Mouse (Mus musculus) stomach, embryonic 16.5 days (tissue): ENCODE data around the gene Crot. TPM values are rescaled to one million over a fixed set of nuclear protein-coding genes. Genes with fewer than 3 reads are reported as not detected.

Source experiments
- ATAC-seq: fragments of 200-750 bp; cut with Nextera tagmentation; 2 replicates; pipeline ENCODE4 v1.8.0; 2017; ENCODE audit warnings: moderate number of reproducible peaks, moderate TSS enrichment; ENCODE audit not compliant: insufficient read depth, low FRiP score
- H3K27ac ChIP-seq: fragments of 300-500 bp; sonication (generic); 2 replicates; pipeline ENCODE4 v1.5.1; 2014; ENCODE audit warnings: low read length
- H3K27me3 ChIP-seq: fragments of 300-500 bp; sonication (generic); 2 replicates; pipeline ENCODE4 v1.6.1; 2014; ENCODE audit warnings: low read length, control low read depth, mixed read lengths; ENCODE audit not compliant: control insufficient read depth, insufficient read depth
- H3K36me3 ChIP-seq: fragments of 300-500 bp; sonication (generic); 2 replicates; pipeline ENCODE4 v1.6.1; 2014; ENCODE audit warnings: low read length; ENCODE audit not compliant: control insufficient read depth, insufficient read depth
- H3K4me1 ChIP-seq: fragments of 300-500 bp; sonication (generic); 2 replicates; pipeline ENCODE4 v1.6.1; 2014; ENCODE audit warnings: low read length, control low read depth, mixed read lengths; ENCODE audit not compliant: control insufficient read depth, insufficient read depth
- H3K4me2 ChIP-seq: fragments of 300-500 bp; sonication (generic); 2 replicates; pipeline ENCODE4 v1.6.1; 2014; ENCODE audit warnings: low read depth, low read length, mixed read lengths
- H3K4me3 ChIP-seq: fragments of 300-500 bp; sonication (generic); replicated peaks from 2 replicates; pipeline ENCODE4 v1.5.1; 2014; ENCODE audit warnings: mild to moderate bottlenecking, low read length
- H3K9ac ChIP-seq: fragments of 300-500 bp; sonication (generic); 2 replicates; pipeline ENCODE4 v1.6.1; 2014; ENCODE audit warnings: low read length
- H3K9me3 ChIP-seq: fragments of 300-500 bp; sonication (generic); replicated peaks from 2 replicates; pipeline ENCODE4 v1.6.1; 2016; ENCODE audit warnings: low read length, control low read depth; ENCODE audit not compliant: control insufficient read depth
- WGBS: fragments of 180-500 bp; shearing (Covaris S2); extraction: QIAGEN DNeasy Blood & Tissue Kit; methylation state at CpG from one replicate; pipeline ENCODE4 v1.1.7; 2014; 5-methylcytosine and 5-hydroxymethylcytosine counted together
- polyA plus RNA-seq: library from polyadenylated mRNA; unstranded; fragments of >200 nt; fragmentation: Nextera tagmentation; extraction: Ambion mirVana; gene quantifications from 2 replicates; pipeline ENCODE4 v1.2.1, GENCODE M21; 2015

Crot gene
- polyA plus RNA-seq = 70.9 and 75.3 TPM in 2 replicates

- H3K27ac ChIP-seq = peak within 1 kb of the TSS; percentile 87
- no peaks in the 10 kb centered on the region for H3K27me3 ChIP-seq
- ATAC-seq = peak; percentile 100
- H3K9ac ChIP-seq = peak within 1 kb of the TSS; percentile 88
- H3K4me3 ChIP-seq = peak within 1 kb of the TSS; percentile 69
- WGBS = under 1% methylated on average over 57 of the region's 57 CpGs
- H3K9me3 ChIP-seq = no peaks in the 10 kb centered on the region
- peaks cover 5% of the 10 kb centered on the region; the same call in 1 of the 2 replicates for H3K4me1 ChIP-seq
- H3K4me2 ChIP-seq = peak within 1 kb of the TSS; percentile 84
- 0 out of 2 replicates have a peak, but pooled peaks cover 5% of the 10 kb centered on the region for H3K36me3 ChIP-seq
Measured at GRCm38 (mm10) chr5:8996686-8997512, at the start of gene Crot. Gene Crot, minus strand, starts transcription at chr5:8997324.

- H3K4me1 ChIP-seq = peaks cover 5% of the 10 kb centered on the region; the same call in 1 of the 2 replicates
- no peak overlapping the region for H3K4me2 ChIP-seq
- H3K9me3 ChIP-seq = no peaks in the 10 kb centered on the region
- ATAC-seq = no peak
- no peak overlapping the region for H3K27ac ChIP-seq
- no peak overlapping the region for H3K4me3 ChIP-seq
- WGBS = 81% methylated on average over 8 of the region's 8 CpGs
- H3K9ac ChIP-seq = no peak overlapping the region
- H3K27me3 ChIP-seq = no peaks in the 10 kb centered on the region
- no peaks in the 10 kb centered on the region for H3K36me3 ChIP-seq
Measured at GRCm38 (mm10) chr5:9045904-9046303, 48.8 kb upstream of the Crot start.

GRCm38 (mm10) chr5:9044821-9045220 is 47.7 kb upstream of the Crot start:
- H3K36me3 ChIP-seq = no peaks in the 10 kb centered on the region
- H3K4me3 ChIP-seq = no peak overlapping the region
- no peaks in the 10 kb centered on the region for H3K9me3 ChIP-seq
- H3K4me2 ChIP-seq = no peak overlapping the region
- no peak for ATAC-seq
- no peaks in the 10 kb centered on the region for H3K27me3 ChIP-seq
- 42% methylated on average over 2 of the region's 2 CpGs for WGBS
- H3K9ac ChIP-seq = no peak overlapping the region
- peaks cover 5% of the 10 kb centered on the region for H3K4me1 ChIP-seq
- no peak overlapping the region for H3K27ac ChIP-seq

GRCm38 (mm10) chr5:9043582-9044267 is 46.6 kb upstream of the Crot start:
- no peak for ATAC-seq
- H3K27ac ChIP-seq = peak overlapping the region; percentile 66
- H3K9me3 ChIP-seq = no peaks in the 10 kb centered on the region
- H3K27me3 ChIP-seq = no peaks in the 10 kb centered on the region
- H3K4me1 ChIP-seq = peaks cover 5% of the 10 kb centered on the region
- 72% methylated on average over 8 of the region's 8 CpGs for WGBS
- no peaks in the 10 kb centered on the region for H3K36me3 ChIP-seq
- no peak overlapping the region for H3K4me3 ChIP-seq
- no peak overlapping the region for H3K4me2 ChIP-seq
- H3K9ac ChIP-seq = no peak overlapping the region

- 70% methylated on average over 10 of the region's 10 CpGs for WGBS
- Histone ChIP-seq H3K4me3 (no peak overlapping the region), H3K4me2 (no peak overlapping the region), H3K27me3 (no peaks in the 10 kb centered on the region), H3K9me3 (no peaks in the 10 kb centered on the region), H3K36me3 (no peaks in the 10 kb centered on the region), H3K9ac (no peak overlapping the region), H3K27ac (peak overlapping the region; percentile 62; the same call in 1 of the 2 replicates), H3K4me1 (peaks cover 5% of the 10 kb centered on the region)
- no peak for ATAC-seq
Measured at GRCm38 (mm10) chr5:9042721-9043416, 45.7 kb upstream of the Crot start.

GRCm38 (mm10) chr5:9040665-9041215 is 43.6 kb upstream of the Crot start:
- WGBS = 56% methylated on average over 3 of the region's 3 CpGs
- peak; percentile 86 for ATAC-seq
- peak overlapping the region; percentile 72 for H3K27ac ChIP-seq

GRCm38 (mm10) chr5:9039978-9040377 is 42.9 kb upstream of the Crot start:
- Histone ChIP-seq H3K36me3 (no peaks in the 10 kb centered on the region), H3K27me3 (no peaks in the 10 kb centered on the region), H3K9me3 (no peaks in the 10 kb centered on the region), H3K4me2 (0 out of 2 replicates have a peak overlapping the region, but pooled peaks have one; percentile 12), H3K4me1 (peaks cover 5% of the 10 kb centered on the region), H3K27ac (peak overlapping the region; percentile 72), H3K9ac (no peak overlapping the region), H3K4me3 (no peak overlapping the region)
- ATAC-seq = no peak
- 62% methylated on average over 7 of the region's 7 CpGs for WGBS

More at GRCm38 (mm10) chr5:9040665-9041215, 43.6 kb upstream of the Crot start:
- Histone ChIP-seq H3K9me3 (no peaks in the 10 kb centered on the region), H3K4me2 (no peak overlapping the region), H3K9ac (no peak overlapping the region), H3K27me3 (no peaks in the 10 kb centered on the region), H3K4me3 (no peak overlapping the region), H3K4me1 (peaks cover 5% of the 10 kb centered on the region), H3K36me3 (no peaks in the 10 kb centered on the region)

GRCm38 (mm10) chr5:9037292-9037691 is 40.2 kb upstream of the Crot start:
- ATAC-seq = 0 out of 2 replicates have a peak, but pooled peaks have one; percentile 11

More at GRCm38 (mm10) chr5:9037292-9037691, 40.2 kb upstream of the Crot start:
- Histone ChIP-seq H3K4me3 (no peak overlapping the region), H3K9ac (no peak overlapping the region), H3K4me2 (no peak overlapping the region), H3K4me1 (no peaks in the 10 kb centered on the region; the same call in 1 of the 2 replicates), H3K9me3 (no peaks in the 10 kb centered on the region), H3K36me3 (no peaks in the 10 kb centered on the region), H3K27ac (no peak overlapping the region), H3K27me3 (no peaks in the 10 kb centered on the region)
- WGBS = 70% methylated on average over 4 of the region's 4 CpGs
